Mouse (Mus musculus) left cerebral cortex, adult 9 months (tissue): Measurements from ENCODE around the gene Kif23.
A peak's percentile ranks its signal among the peaks of the same experiment; 100 is the strongest.

Source experiments
- DNase-seq, 2 experiments: peaks; one replicate each; pipeline ENCODE4 v3.0.0; 2022; ENCODE audit warnings: low spot score in 2 of 2

Gene Kif23

DNA sequence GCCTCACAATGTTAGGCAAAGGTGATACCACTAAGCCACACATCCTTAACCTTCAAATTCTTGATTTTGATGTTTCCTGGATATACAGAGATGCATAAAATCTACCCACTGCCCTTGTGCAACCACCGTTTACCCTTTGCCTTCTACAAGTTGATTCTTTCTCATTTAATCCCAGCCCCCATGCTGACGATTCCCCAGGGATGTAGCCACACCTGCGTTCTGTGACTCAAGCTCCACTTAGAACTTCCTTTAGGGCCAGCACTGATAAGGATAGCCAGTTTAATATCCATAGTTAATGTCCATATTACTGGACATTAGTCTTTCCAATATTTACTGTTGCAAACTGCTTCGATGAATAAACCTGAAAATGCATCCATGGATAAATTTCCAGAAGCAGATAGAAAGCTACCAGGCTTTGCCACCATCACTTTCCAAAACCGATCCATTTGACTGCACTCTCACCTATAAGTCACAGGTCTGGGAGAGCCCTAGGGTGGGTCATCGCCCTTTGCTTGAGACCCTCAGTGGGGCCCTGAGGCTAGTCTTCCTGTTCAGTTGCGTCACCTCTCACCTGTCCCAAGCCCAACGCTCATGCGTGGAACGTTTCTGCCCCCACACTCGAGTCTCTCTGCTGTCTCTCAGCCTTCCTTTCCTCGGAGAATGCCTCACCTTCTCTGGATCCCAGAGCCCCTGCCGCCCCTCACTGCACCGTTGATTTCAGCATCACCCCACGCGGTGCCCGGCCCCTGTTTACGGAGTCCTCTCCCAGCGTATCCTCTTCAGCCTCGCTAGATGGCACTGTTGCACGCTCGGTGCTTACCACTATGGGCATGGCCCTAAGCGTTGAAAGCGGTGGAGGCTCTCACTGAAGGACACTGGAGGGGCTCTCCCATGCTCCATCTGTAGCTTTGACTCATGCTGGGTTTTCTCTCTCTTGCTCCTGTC, 1.1 kb upstream of the Kif23 start:
- peak in 1 of 2 experiments; percentile 65 for DNase-seq

DNA sequence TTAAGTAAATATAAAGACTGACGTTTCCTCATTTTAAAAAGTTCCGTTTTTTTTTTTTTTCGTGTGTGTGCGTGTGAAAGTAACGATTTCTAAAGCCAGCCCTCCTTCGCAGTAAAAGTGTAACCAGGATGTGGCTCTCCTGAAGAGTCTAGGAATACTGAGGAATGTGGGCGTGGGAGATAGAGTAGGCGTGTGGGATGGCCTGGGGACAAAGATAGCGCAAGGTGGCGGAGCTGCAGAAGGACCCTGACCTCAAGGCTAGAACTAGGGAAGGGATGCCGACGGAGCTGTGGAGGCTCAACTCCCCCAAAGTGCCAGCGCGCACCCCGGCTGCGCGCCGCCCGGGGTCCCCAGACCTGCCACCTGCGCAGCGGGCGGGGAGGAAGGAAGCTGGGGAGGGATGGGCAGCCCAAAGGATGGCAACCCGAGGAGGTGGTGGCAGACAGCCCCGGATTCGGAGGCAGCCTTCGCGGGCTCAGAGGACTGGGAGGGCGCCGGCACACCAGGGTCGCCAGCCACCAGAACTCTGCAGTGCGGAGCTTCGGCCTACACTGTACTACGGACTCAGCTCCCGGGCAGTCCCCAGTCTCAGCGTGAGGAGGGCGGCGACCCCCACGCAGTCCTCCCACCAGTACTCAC, 482 bp downstream of the Kif23 start:
- no peak for DNase-seq

DNA sequence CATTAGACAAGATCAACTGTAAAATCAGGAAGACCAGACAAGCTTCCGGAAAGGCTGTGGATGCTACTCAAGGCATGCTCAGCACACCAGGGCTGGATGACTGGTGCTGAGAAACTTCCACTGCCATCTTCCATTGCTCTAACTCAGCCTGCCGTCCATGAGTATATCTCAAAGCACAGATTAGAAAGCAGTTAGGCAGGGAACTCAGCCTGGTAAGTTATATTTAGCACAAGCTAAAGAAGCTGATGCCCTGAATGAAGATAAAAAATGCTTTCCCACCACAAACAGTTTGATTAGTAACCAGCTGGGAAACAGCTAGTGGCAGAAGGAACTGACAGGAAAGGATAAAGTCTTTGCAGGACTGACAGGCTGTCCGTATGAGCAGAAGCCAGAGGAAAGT, 5.5 kb downstream of the Kif23 start:
- DNase-seq = no peak

DNA sequence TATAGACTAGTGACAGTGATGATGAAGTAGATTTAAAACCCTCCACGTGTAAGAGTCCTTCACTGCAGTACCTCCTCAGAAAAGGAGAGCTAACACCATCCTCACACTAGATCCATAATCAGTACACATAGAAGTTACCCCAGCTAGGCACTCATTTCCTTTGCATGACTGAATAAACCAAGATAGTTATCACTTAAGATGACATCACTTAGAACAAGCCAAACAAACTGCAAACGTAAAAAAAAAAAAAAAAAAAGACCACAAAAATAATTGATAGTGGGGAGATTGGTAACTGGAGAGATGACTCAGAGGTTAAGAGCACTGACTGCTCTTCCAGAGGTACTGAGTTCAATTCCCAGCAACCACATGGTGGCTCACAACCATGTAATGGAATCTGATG, 13.2 kb downstream of the Kif23 start:
- no peak for DNase-seq

DNA sequence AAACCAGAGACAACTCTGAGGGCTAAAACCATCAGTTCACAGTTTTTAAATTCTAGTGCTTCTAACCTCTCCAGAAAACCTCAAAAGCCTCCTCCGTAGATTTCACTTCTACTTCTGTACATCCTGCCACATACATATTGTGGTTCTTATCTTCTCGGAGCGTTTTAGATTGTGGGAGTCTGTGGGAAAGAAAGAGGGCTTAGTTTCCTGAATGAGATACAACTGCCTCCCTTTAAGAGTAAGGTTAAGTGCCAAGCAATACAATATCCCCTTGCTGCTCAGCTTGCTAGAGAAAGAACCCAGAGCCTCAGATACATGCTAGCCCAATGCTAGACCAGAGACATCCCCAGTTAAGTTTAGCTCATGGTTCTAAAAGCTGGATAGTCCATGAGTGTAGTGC, 14.6 kb downstream of the Kif23 start:
- no peak for DNase-seq

DNA sequence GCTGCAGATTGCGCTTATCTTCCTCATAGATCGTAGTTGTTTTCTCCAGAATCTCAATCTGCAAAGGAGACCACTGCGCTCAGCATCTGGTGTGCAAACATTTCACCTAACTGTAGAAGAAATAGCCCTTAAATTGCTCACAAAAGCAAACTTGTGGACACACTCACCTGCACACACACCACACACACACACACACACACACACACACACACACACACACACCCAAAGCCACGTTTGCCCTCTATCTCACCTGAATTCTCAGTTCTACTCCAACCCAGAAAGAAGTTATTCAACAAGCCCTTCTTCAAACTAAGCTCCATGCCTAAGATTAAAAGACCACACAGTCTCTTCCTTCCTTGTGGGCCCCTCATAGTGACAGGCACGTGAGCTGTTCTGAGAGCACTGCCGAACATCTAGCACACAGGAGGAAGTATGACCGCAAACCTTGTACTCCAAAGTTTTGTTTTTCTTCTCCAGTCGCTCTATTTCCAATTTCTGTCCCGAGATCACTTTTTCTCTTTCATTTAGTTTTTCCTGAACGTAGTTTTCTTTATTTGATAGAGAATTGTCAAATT, 21.4 kb downstream of the Kif23 start:
- no peak for DNase-seq

DNA sequence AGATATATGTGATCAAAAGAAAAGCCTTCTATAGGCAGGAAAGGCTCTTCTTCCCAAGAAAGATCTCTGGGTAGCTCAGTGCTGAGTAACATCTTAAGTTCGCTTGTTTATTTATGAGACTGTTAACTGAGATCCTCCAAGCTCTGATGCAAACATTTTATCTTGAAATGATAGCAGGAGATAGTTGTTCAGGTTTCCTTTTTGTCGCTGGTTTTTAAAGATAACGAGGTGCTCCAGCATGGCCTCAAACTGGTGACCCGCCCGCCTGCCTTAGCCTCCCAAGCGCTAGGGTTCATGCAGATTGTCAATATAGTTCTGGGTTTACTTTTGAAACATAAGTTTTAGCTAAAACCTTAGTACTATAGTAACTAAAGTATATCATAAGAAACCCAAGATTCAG, 26.2 kb downstream of the Kif23 start:
- DNase-seq = no peak

DNA sequence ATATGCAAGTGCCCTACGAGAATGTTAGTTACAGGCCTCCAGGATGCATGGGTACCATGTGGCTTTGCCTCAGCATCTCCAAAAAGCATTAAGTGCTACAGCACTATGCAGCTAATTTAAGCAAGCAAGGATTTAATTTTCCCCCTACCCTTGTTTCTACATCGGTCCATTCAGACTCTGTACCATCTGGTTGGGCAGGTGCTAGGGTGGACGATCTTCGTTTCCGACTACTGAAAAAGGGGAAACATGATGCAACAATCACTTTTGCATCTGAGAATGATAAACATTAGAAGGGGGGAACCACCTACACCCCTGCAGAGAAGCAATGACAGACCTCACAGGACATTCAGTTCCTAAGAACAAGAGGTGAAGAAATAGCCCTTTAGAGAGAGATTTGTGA, 27.1 kb downstream of the Kif23 start:
- DNase-seq = no peak

DNA sequence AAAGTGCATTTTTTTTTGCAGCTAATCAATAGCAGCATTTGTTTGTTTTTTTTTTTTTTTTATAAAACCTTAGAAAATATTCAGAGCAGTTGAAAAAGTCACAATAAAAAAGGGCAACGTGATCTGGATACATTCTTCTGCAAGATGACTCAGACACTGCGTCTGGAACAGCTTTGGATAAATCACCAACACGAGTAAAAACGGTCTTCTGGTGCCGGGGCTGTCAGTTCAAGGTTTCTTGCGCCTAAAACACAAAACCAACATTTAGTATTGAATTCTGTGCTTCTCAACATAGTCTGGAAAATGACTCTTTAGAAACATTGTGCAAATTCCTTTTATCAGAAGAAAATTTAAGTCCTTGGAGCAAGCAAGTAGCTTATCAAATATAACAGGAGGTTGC, 29.1 kb downstream of the Kif23 start:
- DNase-seq = no peak

DNA sequence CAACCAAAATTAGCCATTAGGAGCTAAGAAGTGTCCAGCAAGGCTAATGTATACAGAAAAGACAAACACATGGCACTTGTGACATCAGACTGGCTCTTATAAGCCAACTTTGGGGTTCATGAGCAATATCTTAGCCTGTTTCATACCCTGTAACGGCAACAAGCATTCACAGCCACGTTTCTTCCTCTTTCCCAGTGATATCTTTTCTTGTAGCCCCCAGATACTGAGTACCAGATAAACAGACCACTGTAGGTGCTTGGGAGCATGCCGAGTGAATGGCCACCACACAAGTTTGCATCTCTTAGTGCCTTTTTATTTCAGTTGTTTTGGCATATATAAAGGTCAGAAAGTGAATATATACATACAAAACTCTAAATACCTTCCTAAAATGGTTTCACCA, 29.6 kb downstream of the Kif23 start:
- no peak for DNase-seq

DNA sequence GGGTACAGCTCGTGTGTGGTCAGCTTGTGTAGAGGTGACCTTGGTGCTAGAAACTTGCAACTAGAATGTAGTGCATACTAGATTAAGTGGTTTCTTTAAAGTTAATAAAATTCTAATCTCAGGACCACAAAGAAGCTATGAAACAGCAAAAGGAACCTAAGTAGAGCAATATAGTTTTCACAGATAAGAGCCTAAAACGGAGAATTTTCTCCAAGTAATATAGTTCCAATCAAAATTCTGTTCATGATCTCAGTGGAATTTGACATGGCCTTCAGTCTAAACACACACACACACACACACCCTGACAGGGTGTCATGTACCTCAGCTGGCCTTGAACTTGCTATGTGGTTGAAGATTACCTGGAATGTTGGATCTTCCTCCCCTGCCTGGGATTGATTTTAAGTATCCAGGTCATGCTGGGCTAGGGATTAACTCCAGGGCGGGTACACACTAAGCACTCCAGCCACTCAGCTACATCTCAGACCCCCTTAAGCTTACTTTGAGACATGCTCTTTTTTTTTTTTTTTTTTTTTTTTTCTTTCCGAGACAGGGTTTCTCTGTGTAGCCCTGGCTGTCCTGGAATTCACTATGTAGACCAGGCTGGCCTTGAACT, 31.1 kb downstream of the Kif23 start:
- DNase-seq = no peak

DNA sequence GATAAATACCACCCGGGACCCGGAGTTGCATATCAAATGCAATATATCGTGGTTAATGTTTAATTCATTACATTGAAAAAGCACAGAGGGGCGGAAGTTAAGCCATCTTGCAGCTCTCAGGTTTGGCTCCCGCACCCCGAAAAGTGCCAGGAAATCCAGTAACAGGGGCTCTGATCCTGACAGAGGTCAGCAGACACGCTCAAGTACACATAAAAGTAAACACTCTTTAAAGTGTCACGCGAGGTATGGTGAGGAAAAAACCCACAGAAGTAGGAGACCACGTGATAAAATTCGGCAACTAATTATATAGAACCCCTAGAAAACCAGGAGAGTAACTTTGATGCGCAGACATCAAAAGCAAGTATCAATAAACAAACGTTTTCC, 31.7 kb downstream of the Kif23 start:
- no peak for DNase-seq

DNA sequence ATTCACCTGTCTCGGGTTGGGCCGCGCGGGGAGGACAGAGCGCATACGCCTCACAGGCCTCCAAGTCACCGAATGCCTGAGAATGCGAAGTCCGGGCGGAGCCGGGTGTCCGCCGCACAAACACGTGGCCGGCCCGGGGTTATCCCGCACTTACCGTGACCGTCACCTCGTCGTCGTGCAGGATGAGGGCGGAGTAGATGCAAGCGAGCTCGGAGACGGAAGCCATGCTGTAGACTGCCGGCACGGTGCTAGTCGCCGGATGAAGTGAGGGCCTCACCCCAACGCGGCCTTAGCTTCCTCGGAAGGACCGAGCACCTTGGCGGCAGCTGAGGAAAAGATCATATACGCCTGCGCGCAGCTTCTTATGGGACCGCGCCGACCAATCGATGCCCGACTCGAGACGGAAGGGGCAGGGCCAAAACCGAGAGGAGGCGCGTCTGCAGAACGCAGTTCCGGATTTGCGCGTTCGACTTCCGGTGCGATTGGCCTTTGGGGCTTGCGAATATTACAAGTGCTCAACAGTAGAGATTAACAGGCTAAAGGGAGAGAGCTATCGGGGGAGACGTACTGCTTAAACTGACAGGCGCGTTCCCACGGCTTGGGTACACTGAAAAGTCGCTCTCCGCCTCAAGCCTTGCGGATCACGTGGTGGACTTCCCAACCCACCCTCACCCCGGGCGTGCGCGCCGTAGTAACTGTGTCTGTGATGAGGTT, 32.2 kb downstream of the Kif23 start, which contains the start of gene Rplp1:
TSS of gene Rplp1 (minus strand) at position 340 of the 714 bp plus-strand sequence.
- DNase-seq = peak; percentile 89 to 97

DNA sequence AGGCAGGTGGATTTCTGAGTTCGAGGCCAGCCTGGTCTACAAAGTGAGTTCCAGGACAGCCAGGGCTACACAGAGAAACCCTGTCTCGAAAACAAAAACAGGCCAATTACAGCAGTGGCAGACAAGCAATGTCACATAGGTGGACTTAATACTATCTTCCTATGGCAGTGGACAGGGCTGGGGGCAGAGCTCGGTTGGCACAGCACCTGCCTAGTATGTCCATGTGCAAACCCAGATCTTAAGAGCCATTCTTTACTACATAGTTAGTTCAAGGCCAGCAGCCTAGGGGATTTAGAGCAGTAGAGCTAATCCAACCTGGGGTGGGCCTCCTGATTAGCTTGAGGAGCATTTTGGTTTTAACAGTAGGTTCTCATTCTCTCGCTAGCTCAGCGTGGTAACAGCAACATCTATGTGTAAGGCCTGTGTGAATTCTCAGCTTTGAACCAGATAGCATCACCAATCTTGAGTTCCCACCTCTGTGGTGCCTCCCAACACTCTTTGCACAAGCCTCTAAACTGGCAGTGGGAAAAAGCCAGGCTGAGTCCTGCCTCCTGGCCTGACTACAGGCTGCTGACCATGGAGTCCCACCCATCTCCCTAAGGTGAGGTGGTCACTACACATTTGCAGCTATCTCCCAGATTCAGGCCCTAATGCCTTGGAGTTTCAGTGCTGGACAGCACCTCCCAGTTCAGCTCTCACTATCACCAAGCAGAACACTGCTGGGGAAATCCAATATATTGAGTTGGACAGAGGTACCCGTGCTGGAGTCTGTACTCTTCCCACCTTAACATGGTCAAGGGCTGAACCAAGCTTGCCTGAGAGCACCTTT, 35.1 kb downstream of the Kif23 start:
- DNase-seq = no peak

DNA sequence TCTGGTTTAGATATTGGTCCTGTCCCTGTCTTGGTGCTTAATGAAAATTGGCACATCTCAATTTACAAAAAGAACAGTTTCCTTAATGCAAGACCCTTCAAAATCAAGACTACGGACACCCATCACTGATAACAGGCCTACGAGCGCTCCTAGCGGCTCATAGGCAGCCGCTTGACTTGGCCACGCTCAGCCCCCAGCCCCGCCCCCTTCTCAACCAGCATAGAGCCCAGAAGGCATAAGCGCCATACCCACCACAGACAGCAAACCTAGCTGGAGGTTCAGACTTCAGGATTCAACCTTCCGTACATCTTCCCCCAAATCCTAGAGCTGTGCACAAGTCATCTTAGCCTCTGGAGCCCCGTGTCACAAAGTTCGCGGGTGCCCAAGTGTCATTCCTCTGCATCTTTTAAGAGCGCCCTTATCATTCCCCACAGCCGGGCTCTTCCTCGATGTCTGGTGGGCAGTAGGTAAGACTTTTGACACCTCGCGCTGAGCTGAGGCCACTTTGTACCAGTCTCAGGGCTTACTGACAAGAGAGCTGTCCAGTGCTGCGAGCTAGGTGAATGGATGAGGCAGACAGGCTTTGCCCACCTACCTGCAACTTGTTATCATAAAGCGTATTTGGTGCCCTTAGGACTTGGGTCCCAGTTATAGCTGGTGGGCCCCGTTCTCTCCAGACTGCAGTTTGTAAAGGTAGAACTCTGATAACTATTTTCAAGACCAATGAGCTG, 35.9 kb downstream of the Kif23 start:
- no peak for DNase-seq

DNA sequence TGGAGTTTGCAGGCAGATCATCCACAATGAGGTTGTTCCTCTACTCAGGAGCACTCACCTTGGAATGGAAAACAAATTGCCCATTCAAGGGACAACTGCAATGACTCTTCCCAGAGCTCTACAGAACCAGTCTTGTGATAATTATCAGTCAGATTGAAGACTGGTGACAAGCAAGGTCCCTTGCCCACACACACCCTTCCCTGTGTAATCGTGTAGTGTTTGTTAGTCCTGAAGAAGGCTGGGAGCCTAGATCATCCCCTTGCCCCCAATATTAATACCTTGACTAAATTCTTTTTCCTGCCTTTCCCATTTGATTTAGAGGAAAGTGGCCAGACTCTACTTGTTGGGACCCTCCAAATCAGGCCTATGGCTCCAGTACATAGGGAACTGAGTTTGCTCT, 36.9 kb downstream of the Kif23 start:
- DNase-seq = no peak

DNA sequence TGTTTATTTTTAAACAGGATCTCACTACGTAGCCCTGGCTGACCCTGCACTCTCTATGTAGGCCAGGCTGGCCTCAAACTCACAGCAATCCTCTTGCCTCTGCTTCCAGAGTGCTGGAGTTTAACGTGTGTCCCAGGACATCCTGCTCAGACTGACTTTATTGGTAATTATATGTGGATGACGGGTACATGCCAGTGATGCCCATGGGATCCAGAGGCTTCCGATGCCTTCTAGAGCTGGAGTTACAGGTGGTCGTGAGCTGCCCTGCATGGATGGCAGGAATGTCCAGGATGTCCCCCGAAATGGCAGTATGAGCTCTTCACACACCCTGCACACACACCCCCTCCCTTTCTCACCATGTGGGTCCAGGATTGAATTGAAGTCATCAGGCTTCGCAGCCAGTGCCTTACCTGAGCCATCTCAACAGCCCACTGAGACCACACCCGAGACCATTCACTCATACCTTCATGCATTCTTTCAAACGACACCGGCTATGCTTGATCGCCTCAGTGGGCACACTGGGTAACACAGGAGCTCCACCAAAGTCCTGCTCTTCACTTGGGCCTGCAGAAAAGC, 37.7 kb downstream of the Kif23 start:
- no peak for DNase-seq

DNA sequence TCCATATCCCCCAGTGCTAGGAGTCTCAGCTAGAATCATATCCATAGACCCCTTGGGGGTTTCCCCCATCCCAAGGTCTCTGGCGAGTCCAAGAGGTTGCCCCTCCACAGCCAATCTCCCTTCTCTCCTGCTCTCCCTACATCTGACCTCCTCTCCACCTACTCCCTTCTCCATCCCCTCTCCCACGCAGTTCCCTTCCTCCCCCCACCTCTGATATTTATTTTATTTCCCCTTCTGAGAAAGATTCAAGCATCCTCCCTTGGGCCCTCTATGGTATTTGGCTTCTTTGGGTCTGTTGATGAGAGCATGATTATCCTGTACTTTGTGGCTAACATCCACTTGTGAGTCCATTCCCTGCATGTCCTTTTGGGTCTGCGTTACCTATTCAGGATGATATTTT, 38.2 kb downstream of the Kif23 start:
- DNase-seq = no peak

DNA sequence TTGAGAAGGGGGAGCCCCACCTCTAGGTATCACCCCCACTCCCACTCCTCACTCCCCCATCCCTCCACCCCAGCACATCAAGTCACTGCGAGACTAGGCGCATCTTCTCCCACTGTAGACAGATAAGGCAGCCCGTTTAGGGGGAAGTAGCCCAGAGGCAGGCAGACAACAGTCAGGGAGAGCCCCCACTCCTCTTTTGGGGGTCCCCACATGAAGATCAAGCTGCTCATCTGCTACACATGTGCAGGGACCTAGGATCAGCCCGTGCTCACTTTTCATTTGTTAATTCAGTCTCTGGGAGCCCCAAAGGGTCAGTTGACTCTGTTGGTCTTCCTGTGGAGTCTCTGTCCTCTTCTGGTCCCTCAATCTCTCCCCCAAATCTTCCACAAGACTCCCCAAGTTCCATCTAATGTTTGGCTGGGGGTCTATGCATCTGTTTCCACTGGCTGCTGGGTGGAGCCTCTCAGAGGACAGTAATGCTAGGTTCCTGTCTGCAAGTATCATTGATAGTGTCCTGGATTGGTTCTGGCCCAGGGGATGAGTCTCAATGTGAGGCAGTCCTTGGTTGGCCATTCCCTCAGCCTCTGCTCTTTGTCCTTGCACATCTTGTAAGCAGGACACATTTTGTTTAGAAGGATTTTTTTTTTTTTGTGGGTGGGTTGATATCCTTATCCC, 38.8 kb downstream of the Kif23 start:
- no peak for DNase-seq
